Mouse (Mus musculus) stomach, postnatal 0 days (tissue): ENCODE results near the gene Sox5. TPM values are rescaled to one million over a fixed set of nuclear protein-coding genes. Genes with fewer than 3 reads are reported as not detected.
A peak's percentile ranks its signal among the peaks of the same experiment; 100 is the strongest.

Experiments
- ATAC-seq: fragments of 200-750 bp; cut with Nextera tagmentation; 2 replicates; pipeline ENCODE4 v1.8.0; 2017; ENCODE audit not compliant: low FRiP score, low TSS enrichment
- DNase-seq: peaks from one replicate; pipeline ENCODE4 v3.0.0-alpha.2; 2016; ENCODE audit warnings: low spot score
- H3K27ac ChIP-seq: fragments of 300-500 bp; sonication (generic); replicated peaks from 2 replicates; pipeline ENCODE4 v1.5.1; 2014; ENCODE audit warnings: mild to moderate bottlenecking, control low read depth
- H3K27me3 ChIP-seq: fragments of 300-500 bp; sonication (generic); 2 replicates; pipeline ENCODE4 v1.6.1; 2014; ENCODE audit warnings: low read length; ENCODE audit not compliant: control insufficient read depth, insufficient read depth
- H3K36me3 ChIP-seq: fragments of 300-500 bp; sonication (generic); 2 replicates; pipeline ENCODE4 v1.6.1; 2014; ENCODE audit warnings: low read length, mixed read lengths; ENCODE audit not compliant: control insufficient read depth, insufficient read depth
- H3K4me1 ChIP-seq: fragments of 300-500 bp; sonication (generic); replicated peaks from 2 replicates; pipeline ENCODE4 v1.6.1; 2014; ENCODE audit warnings: antibody characterized with exemption; ENCODE audit not compliant: control insufficient read depth, insufficient read depth
- H3K4me2 ChIP-seq: fragments of 300-500 bp; sonication (generic); replicated peaks from 2 replicates; pipeline ENCODE4 v1.6.1; 2014; ENCODE audit warnings: low read depth, mild to moderate bottlenecking, control low read depth, moderate library complexity
- H3K4me3 ChIP-seq: fragments of 300-500 bp; sonication (generic); 2 replicates; pipeline ENCODE4 v1.5.1; 2014; ENCODE audit warnings: low read depth, low read length, control low read depth
- H3K9ac ChIP-seq: fragments of 300-500 bp; sonication (generic); 2 replicates; pipeline ENCODE4 v1.6.1; 2014; ENCODE audit warnings: mild to moderate bottlenecking, low read length, control low read depth, mixed read lengths
- H3K9me3 ChIP-seq: fragments of 300-500 bp; sonication (generic); 2 replicates; pipeline ENCODE4 v1.6.1; 2016; ENCODE audit warnings: low read length; ENCODE audit not compliant: control insufficient read depth
- CTCF ChIP-seq: IDR thresholded peaks from 2 replicates; pipeline ENCODE4 v1.5.1; 2016; ENCODE audit warnings: antibody characterized with exemption, low read depth, mild to moderate bottlenecking, moderate library complexity
- EP300 ChIP-seq: optimal IDR thresholded peaks from 2 replicates; pipeline ENCODE3; 2016; ENCODE audit warnings: antibody characterized with exemption
- WGBS: fragments of 180-500 bp; shearing (Covaris S2); extraction: QIAGEN DNeasy Blood & Tissue Kit; methylation state at CpG from one replicate; pipeline ENCODE4 v1.1.7; 2014; 5-methylcytosine and 5-hydroxymethylcytosine counted together
- polyA plus RNA-seq: library from polyadenylated mRNA; unstranded; fragments of >200 nt; fragmentation: Nextera tagmentation; extraction: Ambion mirVana; gene quantifications from 2 replicates; pipeline ENCODE4 v1.2.1, GENCODE M21; 2015

Sox5 gene
- polyA plus RNA-seq, 1 experiment from 2014 or later: 9.8 TPM

- WGBS: 93% methylated on average over 6 of the region's 6 CpGs
- Histone ChIP-seq H3K27ac (no peak overlapping the region), H3K27me3 (no peaks in the 10 kb centered on the region), H3K9me3 (no peaks in the 10 kb centered on the region), H3K4me1 (no peaks in the 10 kb centered on the region), H3K4me2 (no peak overlapping the region), H3K9ac (no peak overlapping the region), H3K4me3 (no peak overlapping the region), H3K36me3 (no peaks in the 10 kb centered on the region)
- no peak for DNase-seq
- no peak for TF ChIP-seq CTCF
- no peak for TF ChIP-seq EP300
- ATAC-seq: no peak
Observed at GRCm38 (mm10) chr6:144675111-144675510, 106.7 kb downstream of the Sox5 start.

GRCm38 (mm10) chr6:144673906-144674305, 107.9 kb downstream of the Sox5 start:
- Histone ChIP-seq H3K4me1 (no peaks in the 10 kb centered on the region), H3K9me3 (no peaks in the 10 kb centered on the region), H3K4me3 (no peak overlapping the region), H3K9ac (no peak overlapping the region), H3K27me3 (no peaks in the 10 kb centered on the region), H3K36me3 (no peaks in the 10 kb centered on the region), H3K4me2 (no peak overlapping the region), H3K27ac (no peak overlapping the region)
- DNase-seq (no peak), ATAC-seq (no peak)
- 66% methylated on average over 8 of the region's 8 CpGs for WGBS
- TF ChIP-seq EP300: no peak
- TF ChIP-seq CTCF: no peak

GRCm38 (mm10) chr6:144670433-144671167, 111.2 kb downstream of the Sox5 start:
- 61% methylated on average over 3 of the region's 3 CpGs for WGBS
- Histone ChIP-seq H3K9ac (no peak overlapping the region), H3K4me2 (no peak overlapping the region), H3K27me3 (no peaks in the 10 kb centered on the region), H3K27ac (no peak overlapping the region), H3K9me3 (no peaks in the 10 kb centered on the region), H3K4me3 (no peak overlapping the region), H3K36me3 (no peaks in the 10 kb centered on the region), H3K4me1 (no peaks in the 10 kb centered on the region)
- no peak for TF ChIP-seq EP300
- TF ChIP-seq CTCF: no peak
- no peak for ATAC-seq
- no peak for DNase-seq

GRCm38 (mm10) chr6:144666617-144667016, 115.2 kb downstream of the Sox5 start:
- no peak overlapping the region for H3K4me2 ChIP-seq
- H3K27me3 ChIP-seq: no peaks in the 10 kb centered on the region
- H3K4me1 ChIP-seq: no peaks in the 10 kb centered on the region
- no peak overlapping the region for H3K9ac ChIP-seq
- DNase-seq (no peak), ATAC-seq (no peak)
- H3K27ac ChIP-seq: no peak overlapping the region
- no peak overlapping the region for H3K4me3 ChIP-seq
- WGBS: 93% methylated on average over 6 of the region's 6 CpGs
- H3K9me3 ChIP-seq: no peaks in the 10 kb centered on the region
- no peaks in the 10 kb centered on the region for H3K36me3 ChIP-seq
- TF ChIP-seq EP300 (no peak), CTCF (peak; percentile 27; the same call in 1 of the 2 replicates)

- Histone ChIP-seq H3K9me3 (no peaks in the 10 kb centered on the region), H3K27me3 (no peaks in the 10 kb centered on the region), H3K4me2 (no peak overlapping the region), H3K27ac (no peak overlapping the region), H3K36me3 (no peaks in the 10 kb centered on the region), H3K4me3 (no peak overlapping the region), H3K9ac (no peak overlapping the region), H3K4me1 (no peaks in the 10 kb centered on the region)
- no peak for DNase-seq
- 50% methylated on average over 9 of the region's 9 CpGs for WGBS
- ATAC-seq: no peak
- TF ChIP-seq CTCF (no peak), EP300 (no peak)
Observed at GRCm38 (mm10) chr6:144664765-144665164, 117.0 kb downstream of the Sox5 start.

GRCm38 (mm10) chr6:144663516-144664074, 118.2 kb downstream of the Sox5 start:
- WGBS: 61% methylated on average over 4 of the region's 4 CpGs

More at GRCm38 (mm10) chr6:144663516-144664074, 118.2 kb downstream of the Sox5 start:
- Histone ChIP-seq H3K4me3 (no peak overlapping the region), H3K27ac (no peak overlapping the region), H3K27me3 (no peaks in the 10 kb centered on the region), H3K36me3 (no peaks in the 10 kb centered on the region), H3K4me1 (no peaks in the 10 kb centered on the region), H3K4me2 (no peak overlapping the region), H3K9ac (no peak overlapping the region), H3K9me3 (no peaks in the 10 kb centered on the region)
- ATAC-seq (no peak), DNase-seq (no peak)
- TF ChIP-seq EP300: no peak
- TF ChIP-seq CTCF: no peak
